Mouse (Mus musculus) forebrain, embryonic 16.5 days (tissue): ENCODE results near the gene Inafm1. TPM values are rescaled to one million over a fixed set of nuclear protein-coding genes. Genes with fewer than 3 reads are reported as not detected.

Experiments
- ATAC-seq: fragments of 200-750 bp; cut with Nextera tagmentation; 2 replicates; pipeline ENCODE4 v1.8.0; 2017; ENCODE audit warnings: mild to moderate bottlenecking, moderate library complexity
- H3K27ac ChIP-seq: fragments of 300-500 bp; sonication (generic); 2 replicates; pipeline ENCODE4 v1.5.1; 2014; ENCODE audit warnings: low read length, control low read depth
- H3K27me3 ChIP-seq: fragments of 300-500 bp; sonication (generic); replicated peaks from 2 replicates; pipeline ENCODE4 v1.6.1; 2014; ENCODE audit warnings: low read length; ENCODE audit not compliant: control insufficient read depth, insufficient read depth
- H3K36me3 ChIP-seq: fragments of 300-500 bp; sonication (generic); 2 replicates; pipeline ENCODE4 v1.6.1; 2014; ENCODE audit not compliant: control insufficient read depth, insufficient read depth
- H3K4me1 ChIP-seq: fragments of 300-500 bp; sonication (generic); replicated peaks from 2 replicates; pipeline ENCODE4 v1.6.1; 2014; ENCODE audit warnings: low read length; ENCODE audit not compliant: control insufficient read depth, insufficient read depth
- H3K4me2 ChIP-seq: fragments of 300-500 bp; sonication (generic); 2 replicates; pipeline ENCODE4 v1.6.1; 2014; ENCODE audit warnings: mild to moderate bottlenecking, low read length, control low read depth
- H3K4me3 ChIP-seq: fragments of 300-500 bp; sonication (generic); replicated peaks from 2 replicates; pipeline ENCODE4 v1.5.1; 2014; ENCODE audit warnings: mild to moderate bottlenecking, low read length, control low read depth
- H3K9ac ChIP-seq: fragments of 300-500 bp; sonication (generic); replicated peaks from 2 replicates; pipeline ENCODE4 v1.6.1; 2014; ENCODE audit warnings: low read depth, low read length, control low read depth
- H3K9me3 ChIP-seq: fragments of 300-500 bp; sonication (generic); 2 replicates; pipeline ENCODE4 v1.6.1; 2016; ENCODE audit warnings: low read length; ENCODE audit not compliant: control insufficient read depth
- WGBS: fragments of 180-500 bp; shearing (Covaris S2); extraction: QIAGEN DNeasy Blood & Tissue Kit; methylation state at CpG from one replicate; pipeline ENCODE4 v1.1.7; 2014; 5-methylcytosine and 5-hydroxymethylcytosine counted together
- polyA plus RNA-seq: library from polyadenylated mRNA; unstranded; fragments of >200 nt; fragmentation: Nextera tagmentation; extraction: Ambion mirVana; gene quantifications from 2 replicates; pipeline ENCODE4 v1.2.1, GENCODE M21; 2015

The Inafm1 gene
- polyA plus RNA-seq, 1 experiment from 2014 or later = 27.2 TPM

DNA sequence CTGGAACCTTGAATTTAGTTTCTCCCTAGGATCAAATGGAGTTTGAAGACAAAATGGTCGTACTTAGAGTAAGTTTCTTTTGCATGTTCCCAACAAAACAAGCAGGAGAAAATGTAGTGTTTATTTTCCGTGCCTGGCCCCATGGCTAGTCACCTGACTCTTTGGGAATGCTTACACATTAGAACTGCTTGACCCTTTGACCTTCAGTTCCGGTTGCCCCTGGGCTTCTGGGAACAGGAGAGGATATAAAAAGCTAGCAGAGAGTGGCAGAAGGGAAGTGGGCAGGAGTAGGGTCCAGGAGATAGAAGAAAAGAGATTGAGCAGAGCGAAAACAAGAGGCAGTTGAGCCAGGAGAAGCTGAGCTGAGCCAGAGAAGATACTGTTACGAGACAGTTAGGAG lies 43.5 kb downstream of the Inafm1 start:
- H3K9me3 ChIP-seq = 0 out of 2 replicates have a peak, but pooled peaks cover 3% of the 10 kb centered on the region
- WGBS = 62% methylated on average over 5 of the region's 5 CpGs
- no peaks in the 10 kb centered on the region for H3K36me3 ChIP-seq
- H3K4me3 ChIP-seq = no peak overlapping the region
- H3K4me1 ChIP-seq = no peaks in the 10 kb centered on the region
- ATAC-seq = no peak
- no peak overlapping the region for H3K27ac ChIP-seq
- no peak overlapping the region for H3K4me2 ChIP-seq
- H3K9ac ChIP-seq = no peak overlapping the region
- no peaks in the 10 kb centered on the region for H3K27me3 ChIP-seq

Other genes starting within 250 kb of the Inafm1 start
- 9.0 and 11.2 TPM in 2 replicates for gene Bicra, start 225.7 kb downstream of the Inafm1 start, polyA plus RNA-seq
- 0.14 TPM in 1 of 2 replicates, not detected in the other for gene Zfp541, start 211.8 kb downstream of the Inafm1 start, polyA plus RNA-seq
- 197 and 220 TPM in 2 replicates for gene Napa, start 175.2 kb downstream of the Inafm1 start, polyA plus RNA-seq
- gene Kptn, start 153.7 kb downstream of the Inafm1 start, polyA plus RNA-seq = 40.9 and 53.2 TPM in 2 replicates
- gene Slc8a2, start 143.8 kb downstream of the Inafm1 start, polyA plus RNA-seq = 0.72 and 1.1 TPM in 2 replicates
- 99.6 and 118 TPM in 2 replicates for gene Meis3, start 98.5 kb downstream of the Inafm1 start, polyA plus RNA-seq
- gene Dhx34, start 51.6 kb downstream of the Inafm1 start, polyA plus RNA-seq = 13.9 and 15.5 TPM in 2 replicates
- 0.16 TPM in 1 of 2 replicates, not detected in the other for gene C5ar2, start 29.5 kb downstream of the Inafm1 start, polyA plus RNA-seq
- gene C5ar1, start 14.1 kb downstream of the Inafm1 start, polyA plus RNA-seq = 1.2 and 2.0 TPM in 2 replicates
- 25.0 and 29.4 TPM in 2 replicates for gene Ccdc9, start 13.2 kb upstream of the Inafm1 start, polyA plus RNA-seq
- gene Bbc3, start 34.8 kb upstream of the Inafm1 start, polyA plus RNA-seq = 17.6 and 18.9 TPM in 2 replicates
- 297 and 304 TPM in 2 replicates for gene Sae1, start 114.2 kb upstream of the Inafm1 start, polyA plus RNA-seq
- gene Zc3h4, start 127.3 kb upstream of the Inafm1 start, polyA plus RNA-seq = 18.6 and 19.3 TPM in 2 replicates
- 65.1 and 66.7 TPM in 2 replicates for gene Tmem160, start 179.2 kb upstream of the Inafm1 start, polyA plus RNA-seq
- gene Npas1, start 204.1 kb upstream of the Inafm1 start, polyA plus RNA-seq = 7.6 and 8.2 TPM in 2 replicates